Mouse (Mus musculus) frontal cortex, adult (tissue): ENCODE measurements around the gene Zfp94.
A peak's percentile ranks its signal among the peaks of the same experiment; 100 is the strongest.

Experiments
- ATAC-seq: cut with Nextera tagmentation; 2 replicates; pipeline ENCODE4 v1.9.2; 2017; ENCODE audit warnings: mild to moderate bottlenecking, moderate library complexity, mixed read lengths; ENCODE audit not compliant: low TSS enrichment

Gene Zfp94

DNA sequence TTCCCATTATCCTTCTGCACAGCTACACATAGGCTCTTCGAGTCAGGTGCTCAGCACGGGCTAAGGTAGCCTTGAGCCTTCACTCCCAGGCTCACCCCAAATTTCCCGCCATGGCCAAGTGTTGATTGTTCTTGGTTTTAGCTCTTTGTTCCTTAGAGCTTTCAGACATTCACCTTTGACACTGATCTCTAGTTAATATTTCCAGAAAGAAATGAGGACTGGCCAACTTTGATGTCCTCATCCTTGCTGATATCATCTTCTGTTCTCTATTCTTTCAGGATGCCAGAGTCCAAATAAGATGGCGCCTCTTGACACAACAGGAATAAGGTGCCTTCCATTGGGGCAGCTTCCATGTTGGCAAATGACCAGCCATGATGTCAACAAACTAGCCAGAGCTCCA lies 42.0 kb downstream of the Zfp94 start:
- ATAC-seq, result no peak

DNA sequence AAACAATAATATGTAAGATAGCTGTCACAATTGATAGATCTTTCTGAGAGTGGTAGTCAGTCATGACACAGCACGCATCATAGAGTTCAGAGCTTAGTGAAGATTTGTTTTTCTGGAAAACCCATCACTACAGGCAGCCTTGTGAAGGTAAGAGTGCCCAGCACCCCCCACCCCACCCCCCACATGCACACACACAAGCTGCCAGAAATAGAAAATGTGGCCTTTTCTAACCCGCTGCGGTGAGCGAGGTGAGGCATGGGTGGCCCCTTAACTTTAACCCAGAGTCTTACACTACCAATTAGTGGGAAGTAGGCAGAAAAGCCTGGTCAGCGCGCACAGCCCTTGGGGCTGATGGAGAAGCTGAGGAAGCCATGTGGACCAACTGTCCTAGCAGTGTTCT lies 45.3 kb downstream of the Zfp94 start:
- ATAC-seq, result no peak

- peak; percentile 100 for ATAC-seq
These were observed 46.2 kb downstream of the Zfp94 start, which contains the start of gene Zfp93 for GRCm38 (mm10) chr7:24270288-24270672. Gene Zfp93 (plus strand): TSS chr7:24270420.

- no peak for ATAC-seq
These were observed 46.7 kb downstream of the Zfp94 start for GRCm38 (mm10) chr7:24269667-24270287.

GRCm38 (mm10) chr7:24269256-24269655 lies 47.2 kb downstream of the Zfp94 start:
- ATAC-seq, result no peak

GRCm38 (mm10) chr7:24268176-24269155 lies 48.0 kb downstream of the Zfp94 start:
- no peak for ATAC-seq

- no peak for ATAC-seq
These were observed 56.5 kb downstream of the Zfp94 start for GRCm38 (mm10) chr7:24260000-24260312.

GRCm38 (mm10) chr7:24259306-24259999 lies 57.0 kb downstream of the Zfp94 start:
- ATAC-seq, result no peak

DNA sequence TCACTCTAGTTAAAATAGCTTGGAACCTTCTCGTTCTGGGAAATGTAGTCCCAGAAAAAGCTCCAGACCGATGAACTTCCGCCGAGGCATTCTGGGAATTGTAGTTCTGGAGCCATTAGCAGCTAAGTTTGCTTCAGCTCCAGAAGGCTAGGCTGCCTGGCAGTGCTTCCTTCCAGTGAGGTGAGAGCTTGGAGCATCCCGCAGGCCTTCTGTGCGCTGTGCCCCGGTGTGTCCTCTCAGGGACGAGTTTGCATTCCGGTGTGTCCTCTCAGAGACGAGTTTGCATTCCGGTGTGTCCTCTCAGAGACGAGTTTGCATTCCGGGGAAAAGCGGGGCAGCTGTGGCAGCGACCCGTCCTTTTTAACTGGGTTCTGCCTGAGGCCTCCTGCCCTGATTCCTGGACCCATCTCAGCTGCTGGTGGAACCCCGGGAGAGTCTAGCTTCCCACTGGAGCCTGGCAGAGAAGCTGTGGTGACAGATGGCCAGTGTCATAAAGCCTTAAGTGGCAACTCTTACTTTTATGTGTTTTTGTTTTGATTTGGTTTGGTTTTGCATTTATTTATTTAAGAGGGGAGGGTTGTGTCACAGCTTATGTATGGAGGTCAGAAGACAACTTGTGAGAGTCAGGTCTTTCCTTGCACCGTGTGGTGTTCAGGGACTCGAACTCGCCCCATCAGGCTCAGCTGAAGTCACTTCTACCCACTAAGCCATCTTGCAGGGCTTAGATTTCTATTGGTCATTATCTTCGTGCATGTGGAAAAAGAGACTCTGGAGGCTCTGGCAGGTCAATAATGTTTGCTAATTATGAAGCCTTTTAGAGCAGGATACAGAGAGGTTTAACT lies 61.6 kb downstream of the Zfp94 start, which contains the start of gene Zfp108:
Zfp108 (plus strand) TSS at position 162 of the 842 bp plus-strand sequence.
- ATAC-seq, result peak; percentile 99

- peak; percentile 62 for ATAC-seq
These were observed 62.5 kb downstream of the Zfp94 start for GRCm38 (mm10) chr7:24253779-24254615.
